Mouse (Mus musculus) lung, postnatal 0 days (tissue): ENCODE results near the gene Dmrt1.

ENCODE experiments used
- CTCF ChIP-seq: IDR thresholded peaks from 2 replicates; pipeline ENCODE4 v1.5.1; 2016; ENCODE audit warnings: antibody characterized with exemption, mild to moderate bottlenecking
- EP300 ChIP-seq: IDR thresholded peaks from 2 replicates; pipeline ENCODE4 v1.6.1; 2016; ENCODE audit warnings: antibody characterized with exemption, mild to moderate bottlenecking, control low read depth

DNA sequence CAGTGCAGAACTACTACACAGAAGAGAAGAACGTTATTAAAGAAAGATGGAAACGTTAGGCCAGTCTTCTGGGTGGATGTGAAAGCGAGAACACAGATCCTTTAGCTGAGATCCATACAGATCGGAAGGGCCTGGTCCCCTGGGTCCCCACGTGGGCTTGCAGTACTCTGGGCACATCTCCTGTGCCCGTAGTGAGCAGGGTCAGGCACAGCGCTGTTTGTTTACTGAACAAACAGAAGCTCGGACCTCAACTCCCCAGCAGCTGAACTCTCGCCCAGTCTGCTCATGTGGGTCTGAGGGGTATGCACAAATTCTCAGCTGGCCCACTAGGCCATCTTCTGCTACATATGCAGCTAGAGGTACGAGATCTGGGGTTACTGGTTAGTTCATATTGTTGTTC, 145.1 kb downstream of the Dmrt1 start:
- TF ChIP-seq CTCF (no peak), EP300 (no peak)
